Mouse (Mus musculus) cerebellum, postnatal 36 days (tissue): ENCODE data around the gene Golt1a.

Experiments
- DNase-seq, 2 experiments: peaks; one replicate each; pipeline ENCODE4 v3.0.0; 2021 to 2022; ENCODE audit warnings: mixed read lengths in 2 of 2

Golt1a gene

GRCm38 (mm10) chr1:133309652-133310267 lies at the start of gene Golt1a:
TSS of gene Golt1a (plus strand) at chr1:133309800.
- DNase-seq: no peak

GRCm38 (mm10) chr1:133262628-133263027 lies 47.0 kb upstream of the Golt1a start:
- DNase-seq: no peak

DNA sequence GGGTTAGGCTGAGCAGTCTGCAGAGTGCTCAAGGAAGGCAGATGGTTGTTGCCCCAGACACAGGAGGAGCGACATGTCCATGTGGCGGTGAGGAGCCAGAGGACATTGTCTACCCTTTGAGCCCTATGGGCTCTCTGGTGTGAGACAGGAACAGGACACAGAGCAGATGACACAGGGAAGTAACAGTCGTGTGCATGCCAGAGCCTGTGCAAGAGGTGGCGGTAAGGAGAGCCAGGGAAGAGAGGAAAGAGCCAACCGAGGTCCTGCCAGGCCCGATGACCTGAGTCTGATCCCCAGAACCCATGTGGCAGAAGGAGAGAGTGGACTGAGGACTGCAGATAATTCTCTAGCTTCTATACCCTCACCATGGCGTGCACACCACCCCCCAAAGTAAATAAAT lies 46.5 kb upstream of the Golt1a start:
- no peak for DNase-seq

DNA sequence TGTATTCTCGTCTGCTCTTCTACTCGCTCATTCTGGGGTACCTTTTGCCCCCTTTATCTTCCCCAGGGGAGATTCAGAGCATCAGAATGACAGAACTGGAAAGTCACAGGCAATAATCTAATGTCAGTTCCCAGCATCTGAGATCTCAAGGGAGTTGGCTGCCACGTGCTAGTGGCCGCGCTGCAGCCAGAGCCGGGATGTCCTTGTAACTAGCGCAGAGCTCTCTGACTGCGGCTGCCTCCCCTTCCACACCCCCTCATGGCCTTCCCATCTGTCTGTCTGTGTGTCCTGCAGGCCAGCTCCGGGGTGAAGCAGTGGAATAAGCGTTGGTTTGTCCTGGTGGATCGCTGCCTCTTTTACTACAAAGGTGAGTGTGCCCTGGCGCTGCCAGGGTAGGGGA lies 45.2 kb upstream of the Golt1a start:
- DNase-seq: no peak

DNA sequence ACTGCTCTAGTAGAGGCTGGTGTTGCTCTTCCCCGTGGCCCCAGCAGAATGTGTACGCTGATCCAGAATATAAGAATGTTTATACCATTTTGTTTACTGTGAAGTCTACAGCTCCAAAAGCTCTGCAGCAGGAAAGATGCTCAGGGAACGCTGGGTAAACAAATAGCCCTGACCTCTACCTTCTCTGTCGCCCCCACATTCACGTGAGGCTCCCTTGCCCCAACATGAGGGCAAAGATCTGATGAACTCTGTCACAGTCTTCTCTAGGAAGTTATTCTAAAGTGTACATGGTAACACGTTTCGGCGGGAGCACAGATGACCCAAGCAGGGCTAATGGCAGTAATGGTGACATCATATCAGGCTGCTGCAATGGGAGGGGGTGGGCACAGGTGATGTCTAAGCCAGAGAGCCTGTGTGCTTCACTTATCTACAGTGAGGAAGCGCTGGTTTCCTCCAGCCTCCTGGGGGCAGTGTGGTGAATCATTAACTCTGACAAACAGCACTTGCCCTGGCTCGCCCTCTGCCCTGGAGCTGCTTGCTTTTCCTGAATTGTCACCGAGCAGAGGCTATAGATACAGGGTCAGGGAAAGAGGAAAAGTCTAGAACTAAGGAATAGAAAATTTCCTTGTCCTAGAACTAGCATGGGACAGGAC lies 44.4 kb upstream of the Golt1a start:
- DNase-seq: no peak

DNA sequence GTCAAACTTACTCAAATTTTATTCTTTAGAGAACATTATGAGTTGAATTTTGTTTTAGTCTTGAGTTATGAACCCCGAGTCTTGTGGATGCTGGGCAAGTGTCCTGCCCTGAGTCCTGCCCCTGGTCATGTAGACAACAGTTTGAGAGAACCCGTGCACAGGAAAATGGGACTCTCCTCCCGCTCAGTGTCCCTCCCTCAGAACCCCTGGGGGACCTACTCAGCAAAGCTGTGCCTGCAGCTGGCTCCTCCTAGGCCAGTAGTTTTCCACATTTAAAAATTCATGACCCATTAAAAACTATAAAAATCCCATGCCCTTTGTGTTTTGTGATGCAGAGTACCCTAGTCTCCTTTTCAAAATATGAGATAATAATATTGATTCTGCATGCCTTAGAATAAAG lies 42.5 kb upstream of the Golt1a start:
- no peak for DNase-seq

- no peak for DNase-seq
Observed at GRCm38 (mm10) chr1:133267813-133268492, 41.6 kb upstream of the Golt1a start.

DNA sequence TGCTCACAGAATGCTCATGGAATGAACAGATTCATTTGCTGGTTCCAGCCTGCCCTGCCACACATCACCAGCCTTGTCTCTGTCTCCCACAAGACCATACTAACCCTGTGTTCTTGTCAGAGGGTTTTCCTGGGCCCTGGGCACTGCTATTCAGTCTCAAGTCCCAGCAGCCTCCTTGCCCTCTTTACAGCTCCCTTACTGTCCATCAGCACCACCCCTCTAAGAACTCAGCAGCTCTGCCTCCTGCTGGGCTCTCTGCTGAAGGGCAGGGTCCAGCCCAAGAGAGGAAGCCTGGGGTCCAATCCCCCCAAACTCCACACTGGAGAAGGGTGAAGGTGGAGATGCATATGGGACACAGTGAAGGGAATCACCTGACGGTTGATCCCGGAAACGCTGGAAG lies 41.1 kb upstream of the Golt1a start:
- DNase-seq: no peak

DNA sequence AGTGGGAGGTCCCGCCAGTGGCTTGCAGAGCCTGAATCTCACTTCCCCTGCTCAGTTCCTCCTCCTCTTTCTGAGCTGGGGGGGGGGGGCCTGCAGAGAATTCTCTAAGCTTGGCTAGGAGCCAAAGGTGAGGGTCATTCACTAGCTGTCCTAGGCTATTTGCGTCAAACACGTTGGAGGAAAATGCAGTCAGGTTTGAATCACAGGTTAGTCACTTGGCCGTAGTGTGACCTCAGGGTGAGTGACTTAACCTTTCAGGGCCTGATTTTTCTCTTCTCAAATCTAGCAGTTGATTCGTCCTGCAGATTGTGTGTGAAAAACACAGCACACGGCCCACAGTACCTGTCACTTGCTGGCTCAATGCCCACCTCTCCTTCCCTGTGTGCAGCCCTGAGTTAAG lies 39.3 kb upstream of the Golt1a start:
- DNase-seq: no peak

DNA sequence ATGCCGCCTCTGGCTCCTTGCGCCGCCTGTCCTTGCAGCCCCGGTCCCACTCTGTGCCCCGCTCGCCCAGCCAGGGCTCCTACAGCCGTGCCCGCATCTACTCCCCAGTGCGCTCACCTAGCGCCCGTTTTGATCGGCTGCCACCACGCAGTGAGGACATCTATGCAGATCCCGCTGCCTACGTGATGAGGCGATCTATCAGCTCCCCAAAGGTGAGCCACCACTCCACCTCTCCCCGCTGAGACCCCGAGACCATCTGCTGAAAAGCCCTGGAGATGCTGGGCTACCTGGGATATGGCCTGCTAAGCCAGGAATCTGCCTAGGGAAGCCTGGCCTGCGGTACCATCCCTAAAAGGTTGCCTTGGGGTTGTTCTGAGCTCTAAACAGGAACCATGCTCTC lies 35.4 kb upstream of the Golt1a start:
- no peak for DNase-seq

DNA sequence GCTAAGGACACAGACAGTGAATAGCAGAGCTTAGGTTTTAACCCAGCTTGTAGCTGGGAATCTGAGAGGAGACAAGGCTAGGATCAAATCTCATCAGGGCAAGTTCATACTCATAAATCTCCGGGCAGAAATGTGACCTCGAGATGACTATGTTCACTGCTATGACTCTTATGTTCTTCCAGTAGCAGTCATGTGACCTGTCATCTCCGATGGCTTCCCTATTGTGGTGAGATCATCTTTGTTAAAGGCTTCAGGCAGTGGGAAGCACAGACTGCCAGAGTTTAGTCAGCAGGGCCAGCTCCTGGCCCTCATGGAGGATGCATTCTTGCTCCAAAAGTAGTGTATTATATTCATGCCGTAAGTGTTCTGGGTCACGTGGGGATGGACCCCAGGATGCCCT lies 32.6 kb upstream of the Golt1a start:
- no peak for DNase-seq

DNA sequence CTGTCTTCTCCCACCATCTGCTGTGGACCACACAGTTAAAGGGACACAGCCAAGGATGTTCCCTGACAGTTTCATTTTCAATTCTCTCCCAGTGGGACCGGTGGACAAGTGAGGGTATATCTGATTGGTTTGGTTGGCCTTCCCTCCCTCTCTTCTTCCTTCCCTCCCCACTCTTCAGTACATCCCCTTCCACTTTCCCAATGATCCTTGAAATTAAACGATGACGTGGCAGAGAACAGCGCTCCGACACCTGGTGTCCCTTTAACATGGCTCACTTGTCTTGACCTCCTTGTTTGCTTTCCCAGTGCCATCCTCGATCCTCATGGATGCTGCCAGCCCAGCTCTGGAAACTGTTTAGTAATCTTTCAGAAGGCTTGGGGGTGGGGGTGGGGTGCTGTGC lies 31.1 kb upstream of the Golt1a start:
- no peak for DNase-seq

DNA sequence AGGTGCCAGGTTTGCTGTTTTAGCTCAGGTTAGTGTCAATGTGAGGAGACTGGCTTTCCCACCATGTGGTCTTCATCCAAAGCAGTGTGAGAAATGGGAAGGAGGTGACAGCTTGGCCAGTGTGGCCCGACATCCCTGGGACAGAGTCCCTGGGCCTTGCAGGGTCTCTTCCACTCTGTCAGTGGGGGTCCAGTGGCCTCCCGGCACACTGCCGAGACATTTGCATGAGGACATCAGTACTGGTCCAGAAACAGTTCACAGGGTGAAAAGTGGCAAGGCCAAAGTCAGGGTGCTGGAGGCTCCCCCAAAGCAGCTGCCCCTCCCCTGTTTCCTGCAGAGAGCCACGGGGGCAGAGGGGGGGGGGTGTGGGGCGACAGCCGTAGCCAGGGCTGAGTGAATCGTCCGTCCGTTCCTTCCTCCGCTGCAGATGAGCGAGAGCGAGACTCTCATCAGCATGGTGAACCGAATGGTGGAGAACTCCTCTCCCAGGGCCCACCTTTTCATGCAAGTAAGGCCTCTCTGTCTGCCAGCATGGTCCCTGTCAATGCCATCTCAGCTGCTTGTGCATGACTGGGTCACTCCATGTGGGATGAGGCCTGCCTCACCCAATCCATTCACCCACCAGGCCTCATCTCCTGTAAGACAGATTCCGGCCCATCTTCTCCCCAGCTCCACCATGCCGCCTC lies 30.5 kb upstream of the Golt1a start:
- no peak for DNase-seq

DNA sequence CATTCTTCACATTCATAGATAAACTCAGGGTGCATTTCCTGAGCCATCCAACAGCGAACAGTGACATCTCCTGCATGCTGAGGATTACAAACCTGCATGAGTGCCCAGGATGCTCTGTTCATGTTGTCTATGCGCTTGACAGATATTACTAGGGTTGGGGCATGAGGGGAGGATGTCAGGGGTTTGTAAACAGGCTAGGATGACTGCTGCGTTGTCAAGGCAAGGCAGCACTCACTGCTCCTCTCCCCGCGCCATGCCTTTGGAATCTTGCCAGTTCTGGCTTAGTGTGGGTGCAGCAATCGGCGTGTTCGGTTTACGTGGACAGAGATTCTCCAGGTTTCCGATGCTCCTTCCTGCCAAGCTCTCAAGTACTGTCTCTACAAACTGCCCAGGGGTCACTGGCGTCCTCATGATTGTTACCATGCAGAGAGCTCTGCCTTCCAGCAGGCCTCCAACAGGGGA lies 29.9 kb upstream of the Golt1a start:
- DNase-seq: no peak

GRCm38 (mm10) chr1:133280537-133280936 lies 29.1 kb upstream of the Golt1a start:
- no peak for DNase-seq

GRCm38 (mm10) chr1:133285907-133286306 lies 23.7 kb upstream of the Golt1a start:
- DNase-seq: no peak

- no peak for DNase-seq
Observed at GRCm38 (mm10) chr1:133287051-133287450, 22.5 kb upstream of the Golt1a start.

- no peak for DNase-seq
Observed at GRCm38 (mm10) chr1:133287880-133288279, 21.7 kb upstream of the Golt1a start.

DNA sequence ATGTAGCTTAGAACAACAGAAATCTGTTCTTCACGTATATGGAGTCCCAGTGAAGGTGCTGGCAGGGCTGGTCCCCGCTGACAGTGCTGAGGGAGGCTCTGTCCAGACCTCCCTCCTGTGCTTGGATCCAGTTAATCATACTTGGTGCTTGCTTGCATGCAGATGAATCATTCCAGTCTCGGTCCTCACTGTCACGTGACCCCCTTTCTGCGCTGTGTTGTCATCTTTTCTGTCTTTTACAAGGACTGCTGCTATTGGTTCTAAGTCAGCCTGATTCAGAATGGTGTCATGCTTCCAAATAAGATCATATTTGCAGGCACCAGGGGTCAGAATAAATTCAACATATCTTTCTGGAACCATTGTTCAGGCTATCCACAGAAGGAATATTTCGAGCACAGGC lies 17.7 kb upstream of the Golt1a start:
- DNase-seq: no peak

- DNase-seq: no peak
Observed at GRCm38 (mm10) chr1:133292608-133293007, 17.0 kb upstream of the Golt1a start.

GRCm38 (mm10) chr1:133296376-133296775 lies 13.2 kb upstream of the Golt1a start:
- DNase-seq: peak; percentile 70 to 73

DNA sequence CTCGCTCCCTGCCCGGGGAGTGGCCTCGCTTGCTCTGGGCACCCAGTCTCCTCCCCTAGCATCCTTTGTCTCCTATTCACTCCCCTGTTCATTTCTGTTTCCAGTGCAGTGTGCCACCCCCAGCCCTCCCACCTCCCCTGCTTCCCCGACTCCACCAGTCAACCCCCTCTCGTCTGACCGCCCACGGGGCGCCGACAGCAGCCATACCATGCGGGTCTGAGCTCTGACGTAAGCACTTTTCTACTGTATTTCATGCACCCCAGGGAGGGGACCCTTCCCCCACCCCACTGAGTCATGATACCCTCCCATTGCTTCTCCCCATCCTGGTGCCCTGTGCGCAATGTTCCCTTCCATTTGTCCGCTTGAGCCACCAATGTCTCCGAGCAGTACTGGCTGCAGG lies 10.8 kb upstream of the Golt1a start:
- no peak for DNase-seq

DNA sequence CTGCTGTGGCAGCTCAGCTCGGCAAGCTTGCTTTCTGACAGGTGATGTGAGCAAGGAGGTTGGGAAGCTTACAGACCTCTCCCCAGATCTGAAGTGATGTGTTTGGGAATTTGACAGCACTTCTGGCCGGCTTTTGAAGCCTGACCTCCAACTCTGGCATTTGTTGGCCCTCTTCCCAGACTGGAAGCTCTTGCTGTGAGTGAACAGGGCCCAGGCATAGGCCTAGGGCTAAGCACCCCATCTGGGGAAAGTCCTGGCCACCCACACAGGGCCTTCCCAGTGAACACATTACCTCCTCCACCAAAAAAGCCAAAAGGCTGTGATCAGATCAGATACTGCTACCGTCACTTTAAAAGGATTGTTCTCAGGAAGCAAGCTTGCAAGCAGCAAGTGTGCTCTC lies 7.1 kb upstream of the Golt1a start:
- peak in 1 of 2 experiments; percentile 18 for DNase-seq

- DNase-seq: peak; percentile 78 to 81
Observed at GRCm38 (mm10) chr1:133306842-133307241, 2.8 kb upstream of the Golt1a start.
